Mouse (Mus musculus) embryonic fibroblast, embryonic 13.5 days (primary cell): Measurements from ENCODE around the gene Mpzl3.

ENCODE experiments used
- CTCF ChIP-seq: IDR thresholded peaks from 2 replicates; pipeline ENCODE4 v1.5.1; 2011; ENCODE audit warnings: mild to moderate bottlenecking, control low read depth, low read length, moderate library complexity, borderline replicate concordance; ENCODE audit not compliant: insufficient read depth
- POLR2A ChIP-seq: IDR thresholded peaks from 2 replicates; pipeline ENCODE4 v1.6.1; 2011; ENCODE audit warnings: low read depth, mild to moderate bottlenecking, control low read depth, low read length, moderate library complexity

DNA sequence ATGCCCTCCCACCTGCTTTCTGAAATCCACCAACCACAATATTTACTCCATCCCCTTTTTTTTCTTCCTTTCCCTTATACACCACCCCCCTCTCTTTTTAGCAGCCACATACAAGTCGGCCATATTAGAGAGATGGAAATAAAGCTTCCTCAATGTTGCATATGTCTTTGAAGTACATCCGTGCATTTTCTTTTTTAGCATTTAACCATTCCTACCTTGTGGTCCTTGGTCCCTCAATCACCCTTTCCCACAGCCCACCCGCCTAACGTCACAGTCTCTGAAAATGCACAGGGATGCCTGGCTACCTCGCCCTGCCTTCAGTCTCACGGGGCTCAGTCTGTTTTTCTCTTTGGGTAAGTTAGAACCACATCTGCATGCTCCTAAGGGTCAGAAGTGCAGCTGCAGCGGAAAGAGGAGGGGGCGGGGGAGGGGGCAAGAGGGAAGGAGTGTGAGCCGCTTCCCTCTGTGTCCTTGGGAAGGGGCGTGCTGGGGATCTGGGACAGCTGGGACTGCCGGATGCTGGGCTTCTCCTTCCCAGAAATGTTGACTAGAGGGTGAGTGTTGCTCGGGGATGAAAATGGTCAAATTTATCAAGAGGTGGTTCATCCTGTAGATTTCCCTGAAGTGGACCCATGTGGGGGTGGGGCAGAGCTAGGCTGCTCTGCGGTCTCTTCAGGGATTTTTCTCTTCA lies 62.9 kb downstream of the Mpzl3 start, which contains the start of gene Scn2b:
- TF ChIP-seq CTCF = no peak
- TF ChIP-seq POLR2A = no peak
